Mouse (Mus musculus): ENCODE data around the gene Inha.

The Inha gene

GRCm38 (mm10) chr1:75557041-75557440, 50.2 kb downstream of the Inha start:
- DNase-seq (ENCODE audit: low spot score in 2 of 2) = no peak

GRCm38 (mm10) chr1:75558388-75559178, 51.7 kb downstream of the Inha start:
- DNase-seq (ENCODE audit: low spot score in 2 of 2) = no peak

- peak; percentile 51 to 83 for DNase-seq (ENCODE audit: low spot score in 2 of 2)
These were observed 52.5 kb downstream of the Inha start for GRCm38 (mm10) chr1:75559212-75559925.

Measured in spleen, postnatal 10 days (tissue).